Mouse (Mus musculus) G1E (cell line): ENCODE results near the gene Slc37a4. TPM values are rescaled to one million over a fixed set of nuclear protein-coding genes. Genes with fewer than 3 reads are reported as not detected.

ENCODE experiments used
- ATAC-seq: 2 replicates; pipeline ENCODE4 v1.8.0; 2016; ENCODE audit warnings: mild to moderate bottlenecking; ENCODE audit not compliant: insufficient number of reproducible peaks, poor library complexity, low FRiP score, severe bottlenecking; ENCODE audit errors: extremely low read depth
- DNase-seq: peaks from one replicate; pipeline ENCODE4 v3.0.0; 2012; ENCODE audit warnings: low spot score
- H3K27me3 ChIP-seq: 2 replicates; pipeline ENCODE4 v1.6.1; 2012; ENCODE audit warnings: mild to moderate bottlenecking, low read length, inconsistent platforms; ENCODE audit not compliant: insufficient read depth
- H3K36me3 ChIP-seq: replicated peaks from 2 replicates; pipeline ENCODE3; 2012; ENCODE audit warnings: mild to moderate bottlenecking, inconsistent platforms
- H3K4me1 ChIP-seq: 2 replicates; pipeline ENCODE4 v1.6.1; 2012; ENCODE audit warnings: low read depth, low read length, inconsistent platforms, mixed read lengths; ENCODE audit not compliant: insufficient read depth
- H3K4me3 ChIP-seq: 2 replicates; pipeline ENCODE4 v1.5.1; 2012; ENCODE audit warnings: low read depth, mild to moderate bottlenecking, inconsistent platforms, low read length, moderate library complexity, mixed read lengths
- H3K9me3 ChIP-seq: replicated peaks from 2 replicates; pipeline ENCODE4 v1.6.1; 2012; ENCODE audit warnings: inconsistent platforms
- CTCF ChIP-seq: IDR thresholded peaks from 2 replicates; pipeline ENCODE4 v1.5.1; 2012; ENCODE audit warnings: low read depth, low read length, inconsistent platforms, mixed read lengths
- GATA1 ChIP-seq: IDR thresholded peaks from 2 replicates; pipeline ENCODE4 v1.6.1; 2012; ENCODE audit warnings: borderline replicate concordance, low read length, inconsistent platforms, mixed read lengths
- GATA2 ChIP-seq: IDR thresholded peaks from 2 replicates; pipeline ENCODE4 v1.6.1; 2012; ENCODE audit warnings: low read depth, low read length, inconsistent platforms, borderline replicate concordance
- POLR2AphosphoS5 ChIP-seq: IDR thresholded peaks from 2 replicates; pipeline ENCODE4 v1.6.1; 2012; ENCODE audit warnings: low read depth, low read length, inconsistent platforms; ENCODE audit not compliant: insufficient replicate concordance
- TAL1 ChIP-seq: conservative IDR thresholded peaks from 2 replicates; pipeline ENCODE4 v1.6.1; 2012; ENCODE audit warnings: low read depth, low read length, inconsistent platforms, mixed read lengths
- polyA plus RNA-seq: library from polyadenylated mRNA; stranded (reverse); fragments of >175 nt; gene quantifications from 2 replicates; pipeline ENCODE4 v1.2.3, GENCODE M21; 2012
- total RNA-seq, 2 experiments: library from RNA; stranded (forward) in 1 of 2; stranded (reverse) in 1 of 2; fragments of 200-1000 nt in 1 of 2; fragments of >200 nt in 1 of 2; fragmentation: Nextera tagmentation in 1 of 2; gene quantifications; 2 replicates each; pipeline ENCODE4 v1.2.3; 2014 to 2017

Slc37a4 gene
- total and polyA plus RNA-seq, 3 experiments: 10.4 to 24.4 (median 16.0) TPM

DNA sequence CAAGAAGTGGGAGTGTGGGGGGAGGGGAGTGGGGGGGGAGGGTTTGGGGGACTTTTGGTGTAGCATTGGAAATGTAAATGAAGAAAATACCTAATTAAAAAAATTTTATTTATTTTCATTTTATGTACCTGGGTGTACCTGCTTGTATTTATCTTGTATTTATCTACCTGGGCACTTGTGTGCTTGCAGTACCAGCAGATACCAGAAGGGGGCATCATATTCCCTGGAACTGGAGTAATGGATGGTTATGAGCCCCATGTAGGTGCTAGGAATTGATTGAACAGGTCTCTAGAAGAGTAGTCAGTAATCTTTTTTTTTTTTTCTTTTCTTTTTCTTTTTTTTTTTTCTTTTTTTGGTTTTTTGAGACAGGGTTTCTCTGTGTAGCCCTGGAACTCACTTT is 53.7 kb downstream of the Slc37a4 start:
- H3K4me3 ChIP-seq: no peak overlapping the region
- H3K4me1 ChIP-seq: no peaks in the 10 kb centered on the region
- H3K27me3 ChIP-seq: peaks cover 31% of the 10 kb centered on the region
- no peaks in the 10 kb centered on the region for H3K9me3 ChIP-seq
- DNase-seq (no peak), ATAC-seq (no peak)
- H3K36me3 ChIP-seq: no peaks in the 10 kb centered on the region
- TF ChIP-seq GATA1 (no peak), CTCF (no peak), TAL1 (no peak), POLR2AphosphoS5 (no peak), GATA2 (no peak)

Other genes starting within 250 kb of the Slc37a4 start
- 137 and 159 TPM in 2 replicates for gene Cbl, start 162.8 kb upstream of the Slc37a4 start, total RNA-seq (2014; fragmentation: Nextera tagmentation)
- 23.6 and 25.5 TPM in 2 replicates for gene Cbl, start 162.8 kb upstream of the Slc37a4 start, total RNA-seq (2017)
- 17.2 and 20.3 TPM in 2 replicates for gene Cbl, start 162.8 kb upstream of the Slc37a4 start, polyA plus RNA-seq
- not detected in 2 replicates for gene Ccdc153, start 156.2 kb upstream of the Slc37a4 start, total RNA-seq (2014; fragmentation: Nextera tagmentation)
- gene Ccdc153, start 156.2 kb upstream of the Slc37a4 start, total RNA-seq (2017): not detected in 2 replicates
- gene Ccdc153, start 156.2 kb upstream of the Slc37a4 start, polyA plus RNA-seq: not detected in 2 replicates
- not detected in 2 replicates for gene Pdzd3, start 145.4 kb upstream of the Slc37a4 start, total RNA-seq (2014; fragmentation: Nextera tagmentation)
- not detected in 2 replicates for gene Pdzd3, start 145.4 kb upstream of the Slc37a4 start, total RNA-seq (2017)
- gene Pdzd3, start 145.4 kb upstream of the Slc37a4 start, polyA plus RNA-seq: not detected in 2 replicates
- not detected in 2 replicates for gene Nlrx1, start 128.3 kb upstream of the Slc37a4 start, total RNA-seq (2014; fragmentation: Nextera tagmentation)
- gene Nlrx1, start 128.3 kb upstream of the Slc37a4 start, total RNA-seq (2017): 0.05 TPM in 1 of 2 replicates, not detected in the other
- gene Nlrx1, start 128.3 kb upstream of the Slc37a4 start, polyA plus RNA-seq: 0.02 and 0.03 TPM in 2 replicates
- 29.1 and 58.5 TPM in 2 replicates for gene Abcg4, start 108.2 kb upstream of the Slc37a4 start, total RNA-seq (2014; fragmentation: Nextera tagmentation)
- gene Abcg4, start 108.2 kb upstream of the Slc37a4 start, total RNA-seq (2017): 1.8 and 3.6 TPM in 2 replicates
- 18.4 and 20.3 TPM in 2 replicates for gene Abcg4, start 108.2 kb upstream of the Slc37a4 start, polyA plus RNA-seq
- gene Hinfp, start 91.2 kb upstream of the Slc37a4 start, total RNA-seq (2014; fragmentation: Nextera tagmentation): 26.3 and 46.1 TPM in 2 replicates
- gene Hinfp, start 91.2 kb upstream of the Slc37a4 start, total RNA-seq (2017): 22.0 and 23.1 TPM in 2 replicates
- 5.4 and 8.4 TPM in 2 replicates for gene Hinfp, start 91.2 kb upstream of the Slc37a4 start, polyA plus RNA-seq
- 9.5 and 19.3 TPM in 2 replicates for gene C2cd2l, start 76.6 kb upstream of the Slc37a4 start, total RNA-seq (2014; fragmentation: Nextera tagmentation)
- 6.3 TPM in 2 replicates for gene C2cd2l, start 76.6 kb upstream of the Slc37a4 start, total RNA-seq (2017)
- 35.8 and 40.9 TPM in 2 replicates for gene C2cd2l, start 76.6 kb upstream of the Slc37a4 start, polyA plus RNA-seq
- gene Dpagt1, start 70.8 kb upstream of the Slc37a4 start, total RNA-seq (2014; fragmentation: Nextera tagmentation): 33.6 and 36.5 TPM in 2 replicates
- 11.8 and 12.3 TPM in 2 replicates for gene Dpagt1, start 70.8 kb upstream of the Slc37a4 start, total RNA-seq (2017)
- gene Dpagt1, start 70.8 kb upstream of the Slc37a4 start, polyA plus RNA-seq: 6.5 and 6.8 TPM in 2 replicates
- 227 and 235 TPM in 2 replicates for gene H2afx, start 62.2 kb upstream of the Slc37a4 start, total RNA-seq (2014; fragmentation: Nextera tagmentation)
- gene H2afx, start 62.2 kb upstream of the Slc37a4 start, total RNA-seq (2017): 240 and 251 TPM in 2 replicates
- gene H2afx, start 62.2 kb upstream of the Slc37a4 start, polyA plus RNA-seq: 762 and 998 TPM in 2 replicates
- gene Hmbs, start 52.6 kb upstream of the Slc37a4 start, total RNA-seq (2014; fragmentation: Nextera tagmentation): 82.7 and 175 TPM in 2 replicates
- gene Hmbs, start 52.6 kb upstream of the Slc37a4 start, total RNA-seq (2017): 108 and 148 TPM in 2 replicates
- gene Hmbs, start 52.6 kb upstream of the Slc37a4 start, polyA plus RNA-seq: 86.9 and 90.1 TPM in 2 replicates
- gene Vps11, start 35.2 kb upstream of the Slc37a4 start, total RNA-seq (2014; fragmentation: Nextera tagmentation): 13.6 and 15.7 TPM in 2 replicates
- 26.4 and 27.0 TPM in 2 replicates for gene Vps11, start 35.2 kb upstream of the Slc37a4 start, total RNA-seq (2017)
- gene Vps11, start 35.2 kb upstream of the Slc37a4 start, polyA plus RNA-seq: 6.7 and 7.7 TPM in 2 replicates
- gene Hyou1, start 17.4 kb upstream of the Slc37a4 start, total RNA-seq (2014; fragmentation: Nextera tagmentation): 51.8 and 55.8 TPM in 2 replicates
- 31.2 and 36.6 TPM in 2 replicates for gene Hyou1, start 17.4 kb upstream of the Slc37a4 start, total RNA-seq (2017)
- gene Hyou1, start 17.4 kb upstream of the Slc37a4 start, polyA plus RNA-seq: 21.1 and 27.9 TPM in 2 replicates
- gene Rps25, start 10.3 kb downstream of the Slc37a4 start, total RNA-seq (2014; fragmentation: Nextera tagmentation): 661 and 718 TPM in 2 replicates
- gene Rps25, start 10.3 kb downstream of the Slc37a4 start, total RNA-seq (2017): 2,498 and 2,521 TPM in 2 replicates
- gene Rps25, start 10.3 kb downstream of the Slc37a4 start, polyA plus RNA-seq: 230 and 272 TPM in 2 replicates
- 31.8 and 52.9 TPM in 2 replicates for gene Trappc4, start 10.7 kb downstream of the Slc37a4 start, total RNA-seq (2014; fragmentation: Nextera tagmentation)
- 69.1 and 71.4 TPM in 2 replicates for gene Trappc4, start 10.7 kb downstream of the Slc37a4 start, total RNA-seq (2017)
- 6.3 and 9.6 TPM in 2 replicates for gene Trappc4, start 10.7 kb downstream of the Slc37a4 start, polyA plus RNA-seq
- gene Ccdc84, start 21.7 kb downstream of the Slc37a4 start, total RNA-seq (2014; fragmentation: Nextera tagmentation): 32.2 and 34.4 TPM in 2 replicates
- 23.7 and 25.1 TPM in 2 replicates for gene Ccdc84, start 21.7 kb downstream of the Slc37a4 start, total RNA-seq (2017)
- 10.2 and 10.4 TPM in 2 replicates for gene Ccdc84, start 21.7 kb downstream of the Slc37a4 start, polyA plus RNA-seq
- gene Foxr1, start 44.3 kb downstream of the Slc37a4 start, total RNA-seq (2014; fragmentation: Nextera tagmentation): not detected in 2 replicates
- gene Foxr1, start 44.3 kb downstream of the Slc37a4 start, total RNA-seq (2017): 0.11 TPM in 1 of 2 replicates, not detected in the other
- not detected in 2 replicates for gene Foxr1, start 44.3 kb downstream of the Slc37a4 start, polyA plus RNA-seq
- gene Upk2, start 58.1 kb downstream of the Slc37a4 start, total RNA-seq (2014; fragmentation: Nextera tagmentation): not detected in 2 replicates
- gene Upk2, start 58.1 kb downstream of the Slc37a4 start, total RNA-seq (2017): not detected in 2 replicates
- not detected in 2 replicates for gene Upk2, start 58.1 kb downstream of the Slc37a4 start, polyA plus RNA-seq
- 0.15 TPM in 1 of 2 replicates, not detected in the other for gene Bcl9l, start 86.0 kb downstream of the Slc37a4 start, total RNA-seq (2014; fragmentation: Nextera tagmentation)
- gene Bcl9l, start 86.0 kb downstream of the Slc37a4 start, total RNA-seq (2017): 0.16 and 0.17 TPM in 2 replicates
- 0.09 and 0.14 TPM in 2 replicates for gene Bcl9l, start 86.0 kb downstream of the Slc37a4 start, polyA plus RNA-seq
- gene Cxcr5, start 165.0 kb downstream of the Slc37a4 start, total RNA-seq (2014; fragmentation: Nextera tagmentation): not detected in 2 replicates
- 0.06 and 0.22 TPM in 2 replicates for gene Cxcr5, start 165.0 kb downstream of the Slc37a4 start, total RNA-seq (2017)
- not detected in 2 replicates for gene Cxcr5, start 165.0 kb downstream of the Slc37a4 start, polyA plus RNA-seq
- gene Ddx6, start 208.0 kb downstream of the Slc37a4 start, total RNA-seq (2014; fragmentation: Nextera tagmentation): 74.7 and 88.2 TPM in 2 replicates
- 49.9 and 54.5 TPM in 2 replicates for gene Ddx6, start 208.0 kb downstream of the Slc37a4 start, total RNA-seq (2017)
- gene Ddx6, start 208.0 kb downstream of the Slc37a4 start, polyA plus RNA-seq: 21.7 and 23.2 TPM in 2 replicates